20 mouse cellular contexts compared by ENCODE assay signal in genomic region chr4:148744053-148744452, GRCm38 (mm10).
DNase-seq lines count a peak whose midpoint lies in the region; ATAC-seq and TF ChIP-seq lines count a peak whose summit lies in the region.
"Had no signal": no experiment of that assay in that cellular context is flagged by ENCODE, and none has a peak within 500 bp of the region (broad histone marks: within the 10 kb centered on the region; RNA-seq: fewer than 3 reads in every experiment).

No protein-coding gene starts in this region.

- DNase-seq in ES-E14 (ENCODE audit: low read depth, low spot score) = no peak
- no peak for DNase-seq in cerebellum, adult 2 months
- no peak for DNase-seq in midbrain, embryonic 14.5 days
- DNase-seq: adrenal gland, postnatal 36 days; cerebellum, postnatal 36 days; gastrocnemius, postnatal 10 days; heart, adult 18-20 months; heart, postnatal 10 days; kidney, adult 8-10 months; kidney, postnatal 25 days; thymus, postnatal 25 days had no signal

- TF ChIP-seq POLR2A in cerebellum, adult 2 months (IDR thresholded peaks at IDR 0.05; ENCODE audit: borderline replicate concordance, insufficient read depth, low read length) = no peak

- peak overlapping the region; percentile 50; the same call in 1 of the 2 replicates for H3K9ac ChIP-seq in heart, embryonic 13.5 days
- H3K9ac ChIP-seq in heart, embryonic 11.5 days (ENCODE audit: low read depth, low read length) = no peak overlapping the region
- H3K9ac ChIP-seq in ES-E14 (ENCODE audit: insufficient read depth, low read depth, low read length, poor library complexity, severe bottlenecking) = peak overlapping the region; percentile 79; the same call in 1 of the 2 replicates
- H3K9ac ChIP-seq in hindbrain, embryonic 12.5 days = 0 out of 2 replicates have a peak overlapping the region, but pooled peaks have one; percentile 32
- no peak overlapping the region for H3K9ac ChIP-seq in neural tube, embryonic 15.5 days (replicated peaks)
- no peak overlapping the region for H3K9ac ChIP-seq in midbrain, embryonic 14.5 days (replicated peaks; ENCODE audit: low read length)
- H3K9ac ChIP-seq: forebrain, embryonic 12.5 days; limb, embryonic 15.5 days; liver, embryonic 15.5 days; midbrain, embryonic 12.5 days had no signal

- H3K9me3 ChIP-seq in heart, embryonic 13.5 days = no peaks in the 10 kb centered on the region
- H3K9me3 ChIP-seq in heart, embryonic 11.5 days (replicated peaks; ENCODE audit: control insufficient read depth, low read length) = no peaks in the 10 kb centered on the region
- H3K9me3 ChIP-seq in ES-E14 (ENCODE audit: control insufficient read depth, insufficient read depth, low read depth, low read length) = no peaks in the 10 kb centered on the region
- H3K9me3 ChIP-seq in hindbrain, embryonic 12.5 days (replicated peaks) = no peaks in the 10 kb centered on the region
- H3K9me3 ChIP-seq in neural tube, embryonic 15.5 days (replicated peaks) = no peaks in the 10 kb centered on the region
- no peaks in the 10 kb centered on the region for H3K9me3 ChIP-seq in midbrain, embryonic 14.5 days (ENCODE audit: control insufficient read depth, low read length)
- H3K9me3 ChIP-seq: forebrain, embryonic 12.5 days; limb, embryonic 15.5 days; liver, embryonic 15.5 days; midbrain, embryonic 12.5 days had no signal

- no peak for ATAC-seq in heart, embryonic 13.5 days (ENCODE audit: extremely low read depth, insufficient number of reproducible peaks, low FRiP score, low TSS enrichment)
- ATAC-seq in heart, embryonic 11.5 days (replicated peaks; ENCODE audit: insufficient number of reproducible peaks, low FRiP score, low TSS enrichment) = no peak
- no peak for ATAC-seq in hindbrain, embryonic 12.5 days (ENCODE audit: low FRiP score)
- no peak for ATAC-seq in neural tube, embryonic 15.5 days (ENCODE audit: low FRiP score)
- no peak for ATAC-seq in midbrain, embryonic 14.5 days (ENCODE audit: low FRiP score, low TSS enrichment)
- ATAC-seq: lung, postnatal 0 days had no signal

- in situ Hi-C loops in ES-E14 (cut with MboI; ENCODE audit: low sequenced_read_pairs in 2 of 2, unreplicated experiment in 2 of 2) = no loop called here

- no peaks in the 10 kb centered on the region for H3K36me3 ChIP-seq in heart, embryonic 13.5 days
- no peaks in the 10 kb centered on the region for H3K36me3 ChIP-seq in heart, embryonic 11.5 days (ENCODE audit: control insufficient read depth, insufficient read depth, low read length)
- no peaks in the 10 kb centered on the region for H3K36me3 ChIP-seq in ES-E14 (ENCODE audit: control insufficient read depth, insufficient read depth, low read length, poor library complexity, severe bottlenecking)
- no peaks in the 10 kb centered on the region for H3K36me3 ChIP-seq in hindbrain, embryonic 12.5 days
- no peaks in the 10 kb centered on the region for H3K36me3 ChIP-seq in neural tube, embryonic 15.5 days
- H3K36me3 ChIP-seq in midbrain, embryonic 14.5 days (ENCODE audit: control insufficient read depth, insufficient read depth, low read length) = no peaks in the 10 kb centered on the region
- H3K36me3 ChIP-seq: forebrain, embryonic 12.5 days; limb, embryonic 15.5 days; liver, embryonic 15.5 days; midbrain, embryonic 12.5 days had no signal

- H3K4me3 ChIP-seq in heart, embryonic 13.5 days = no peak overlapping the region
- no peak overlapping the region for H3K4me3 ChIP-seq in heart, embryonic 11.5 days (ENCODE audit: low read depth, low read length)
- H3K4me3 ChIP-seq in ES-E14 (ENCODE audit: insufficient read depth in 1 of 2, low read depth in 1 of 2, low read length in 2 of 2, poor library complexity in 1 of 2, severe bottlenecking in 1 of 2) = peak overlapping the region; percentile 12 to 30; a peak in 3 of 4 replicates
- no peak overlapping the region for H3K4me3 ChIP-seq in hindbrain, embryonic 12.5 days
- no peak overlapping the region for H3K4me3 ChIP-seq in neural tube, embryonic 15.5 days (replicated peaks)
- H3K4me3 ChIP-seq in cerebellum, adult 2 months (replicated peaks; ENCODE audit: insufficient read depth, low read depth, low read length) = no peak overlapping the region
- H3K4me3 ChIP-seq in midbrain, embryonic 14.5 days (replicated peaks; ENCODE audit: low read depth, low read length) = no peak overlapping the region
- H3K4me3 ChIP-seq: forebrain, embryonic 12.5 days; limb, embryonic 15.5 days; liver, embryonic 15.5 days; midbrain, embryonic 12.5 days had no signal

- H3K27ac ChIP-seq in heart, embryonic 13.5 days (replicated peaks) = no peak overlapping the region
- H3K27ac ChIP-seq in heart, embryonic 11.5 days (ENCODE audit: low read depth, low read length) = no peak overlapping the region
- H3K27ac ChIP-seq in ES-E14 (ENCODE audit: insufficient read depth, low read depth, low read length, poor library complexity, severe bottlenecking) = peak overlapping the region; percentile 59; the same call in 1 of the 2 replicates
- no peak overlapping the region for H3K27ac ChIP-seq in hindbrain, embryonic 12.5 days
- peak overlapping the region; percentile 60; the same call in 1 of the 2 replicates for H3K27ac ChIP-seq in neural tube, embryonic 15.5 days (replicated peaks)
- H3K27ac ChIP-seq in cerebellum, adult 2 months (ENCODE audit: insufficient read depth, low read length) = no peak overlapping the region
- H3K27ac ChIP-seq in midbrain, embryonic 14.5 days (replicated peaks; ENCODE audit: low read depth, low read length) = no peak overlapping the region
- H3K27ac ChIP-seq: forebrain, embryonic 12.5 days; limb, embryonic 15.5 days; liver, embryonic 15.5 days; midbrain, embryonic 12.5 days had no signal

- WGBS in heart, embryonic 13.5 days = 66% methylated on average over 8 of the region's 8 CpGs
- WGBS in heart, embryonic 11.5 days (ENCODE audit: insufficient replicate concordance) = 60% methylated on average over 8 of the region's 8 CpGs
- 48% methylated on average over 8 of the region's 8 CpGs for WGBS in hindbrain, embryonic 12.5 days
- WGBS in neural tube, embryonic 15.5 days = 40% methylated on average over 8 of the region's 8 CpGs
- 83% methylated on average over 8 of the region's 8 CpGs for WGBS in cerebellum, adult 2 months
- WGBS in midbrain, embryonic 14.5 days = 46% methylated on average over 8 of the region's 8 CpGs

- peaks cover 36% of the 10 kb centered on the region for H3K27me3 ChIP-seq in heart, embryonic 13.5 days (replicated peaks)
- 0 out of 2 replicates have a peak, but pooled peaks cover 10% of the 10 kb centered on the region for H3K27me3 ChIP-seq in heart, embryonic 11.5 days (ENCODE audit: control insufficient read depth, insufficient read depth, low read length)
- H3K27me3 ChIP-seq in hindbrain, embryonic 12.5 days = peaks cover 41% of the 10 kb centered on the region
- H3K27me3 ChIP-seq in neural tube, embryonic 15.5 days (replicated peaks) = peaks cover 19% of the 10 kb centered on the region; the same call in 1 of the 2 replicates
- H3K27me3 ChIP-seq in cerebellum, adult 2 months (ENCODE audit: control insufficient read depth, insufficient read depth, low read length) = no peaks in the 10 kb centered on the region; the same call in 1 of the 2 replicates
- H3K27me3 ChIP-seq in midbrain, embryonic 14.5 days (ENCODE audit: control insufficient read depth, insufficient read depth, low read length) = peaks cover 11% of the 10 kb centered on the region; the same call in 1 of the 2 replicates

- no peak overlapping the region for H3K4me2 ChIP-seq in heart, embryonic 13.5 days
- H3K4me2 ChIP-seq in heart, embryonic 11.5 days = no peak overlapping the region
- H3K4me2 ChIP-seq in hindbrain, embryonic 12.5 days (replicated peaks) = no peak overlapping the region
- no peak overlapping the region for H3K4me2 ChIP-seq in neural tube, embryonic 15.5 days
- H3K4me2 ChIP-seq in midbrain, embryonic 14.5 days (ENCODE audit: low read length) = no peak overlapping the region
- H3K4me2 ChIP-seq: limb, embryonic 15.5 days; liver, embryonic 15.5 days had no signal

- peaks cover 66% of the 10 kb centered on the region for H3K4me1 ChIP-seq in heart, embryonic 13.5 days
- H3K4me1 ChIP-seq in heart, embryonic 11.5 days (ENCODE audit: control insufficient read depth, insufficient read depth, low read length) = peaks cover 43% of the 10 kb centered on the region
- peaks cover 9 to 22% of the 10 kb centered on the region in 2 experiments for H3K4me1 ChIP-seq in ES-E14 (ENCODE audit: control insufficient read depth in 2 of 2, insufficient read depth in 2 of 2, low read length in 2 of 2, poor library complexity in 1 of 2)
- H3K4me1 ChIP-seq in hindbrain, embryonic 12.5 days = peaks cover 27% of the 10 kb centered on the region
- H3K4me1 ChIP-seq in neural tube, embryonic 15.5 days = peaks cover 42% of the 10 kb centered on the region
- no peaks in the 10 kb centered on the region; the same call in 1 of the 2 replicates for H3K4me1 ChIP-seq in cerebellum, adult 2 months (ENCODE audit: control insufficient read depth, insufficient read depth, low read length)
- H3K4me1 ChIP-seq in midbrain, embryonic 14.5 days (ENCODE audit: control insufficient read depth, insufficient read depth, low read length) = peaks cover 8% of the 10 kb centered on the region; the same call in 1 of the 2 replicates

- no peak for TF ChIP-seq CTCF in cerebellum, adult 2 months (IDR thresholded peaks at IDR 0.05; ENCODE audit: borderline replicate concordance, insufficient read depth, low read depth, low read length)

TF ChIP-seq in ES-E14, 5 proteins besides CTCF, POLR2A, EP300 and RAD21:
- TF ChIP-seq MAFK (IDR thresholded peaks at IDR 0.05; ENCODE audit: insufficient read depth, low read depth, low read length) (no peak), ZC3H11A (IDR thresholded peaks at IDR 0.05; ENCODE audit: borderline replicate concordance, low read depth, low read length) (no peak)

Comparison
In these comparisons a context has a peak if more than half of its experiments do, and no peak if none do; other contexts are left out.
1. H3K9ac ChIP-seq: peak in heart, embryonic 13.5 days (single experiment), ES-E14 (single experiment) and hindbrain, embryonic 12.5 days (single experiment); none in heart, embryonic 11.5 days (single experiment), neural tube, embryonic 15.5 days (single experiment) and midbrain, embryonic 14.5 days (single experiment).
2. H3K27ac ChIP-seq: peak in ES-E14 (single experiment) and neural tube, embryonic 15.5 days (single experiment); none in heart, embryonic 13.5 days (single experiment), heart, embryonic 11.5 days (single experiment), hindbrain, embryonic 12.5 days (single experiment), cerebellum, adult 2 months (single experiment) and midbrain, embryonic 14.5 days (single experiment).
3. H3K4me3 ChIP-seq: peak in ES-E14 (2 of 2); none in heart, embryonic 13.5 days (single experiment), heart, embryonic 11.5 days (single experiment), hindbrain, embryonic 12.5 days (single experiment), neural tube, embryonic 15.5 days (single experiment), cerebellum, adult 2 months (single experiment) and midbrain, embryonic 14.5 days (single experiment).